Mouse (Mus musculus): Measurements from ENCODE around the gene Dgkd.

GRCm38 (mm10) chr1:87891634-87892033 is 38.5 kb downstream of the Dgkd start:
- TF ChIP-seq CTCF (IDR thresholded peaks at IDR 0.05; ENCODE audit: low read depth) (no peak), EP300 (IDR thresholded peaks at IDR 0.05; ENCODE audit: low read depth) (no peak)

All from liver, postnatal 0 days (tissue).